Mouse (Mus musculus) adrenal gland, adult (tissue): ENCODE results near the gene Mylip.

ENCODE experiments used
- DNase-seq, 2 experiments: peaks; one replicate each; pipeline ENCODE4 v3.0.0; 2022 to 2023; ENCODE audit warnings: low spot score in 1 of 2; ENCODE audit not compliant: inconsistent age in 2 of 2

Gene Mylip

DNA sequence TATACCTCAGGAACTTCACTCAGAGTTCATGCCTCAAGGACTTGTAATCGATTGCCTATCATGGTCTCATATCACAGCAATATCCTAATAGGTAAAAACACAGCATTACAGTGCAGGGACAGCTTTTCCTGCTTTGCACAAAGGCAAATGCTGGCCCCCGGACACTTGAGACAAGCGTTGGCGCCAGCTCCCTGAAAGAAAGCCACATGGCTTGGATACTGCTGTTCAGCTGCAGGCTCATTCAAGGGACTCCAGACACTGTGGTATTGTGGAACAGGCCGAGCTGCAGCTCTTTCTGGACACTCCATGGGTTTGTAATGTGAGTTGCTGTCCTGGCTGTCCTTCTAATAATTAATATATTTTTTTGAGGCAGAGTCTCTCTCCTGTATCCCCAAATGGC is 34.4 kb downstream of the Mylip start:
- DNase-seq = no peak

DNA sequence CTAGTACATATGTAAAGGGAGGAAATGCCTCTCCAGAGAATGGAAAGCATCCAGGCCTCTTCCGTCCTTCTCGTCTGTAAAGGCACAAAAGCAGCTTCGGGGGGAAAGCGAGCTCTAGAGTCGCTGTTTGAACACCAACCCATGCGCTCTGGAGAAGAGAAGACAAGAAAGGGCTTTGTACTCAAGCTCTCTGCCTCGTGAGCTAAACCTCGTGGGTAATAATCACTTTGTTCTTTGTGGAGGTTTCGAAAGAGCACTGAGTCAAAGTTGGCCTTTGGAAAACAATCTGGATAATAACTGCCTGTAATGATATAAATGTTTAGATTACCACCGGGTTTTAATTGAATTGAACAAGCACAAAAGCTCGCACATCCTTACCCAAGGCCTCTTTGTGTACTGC is 39.7 kb downstream of the Mylip start:
- DNase-seq = no peak

GRCm38 (mm10) chr13:45437134-45437533 is 47.6 kb downstream of the Mylip start:
- DNase-seq = no peak

- DNase-seq = no peak
Observed at GRCm38 (mm10) chr13:45438853-45439252, 49.3 kb downstream of the Mylip start.

DNA sequence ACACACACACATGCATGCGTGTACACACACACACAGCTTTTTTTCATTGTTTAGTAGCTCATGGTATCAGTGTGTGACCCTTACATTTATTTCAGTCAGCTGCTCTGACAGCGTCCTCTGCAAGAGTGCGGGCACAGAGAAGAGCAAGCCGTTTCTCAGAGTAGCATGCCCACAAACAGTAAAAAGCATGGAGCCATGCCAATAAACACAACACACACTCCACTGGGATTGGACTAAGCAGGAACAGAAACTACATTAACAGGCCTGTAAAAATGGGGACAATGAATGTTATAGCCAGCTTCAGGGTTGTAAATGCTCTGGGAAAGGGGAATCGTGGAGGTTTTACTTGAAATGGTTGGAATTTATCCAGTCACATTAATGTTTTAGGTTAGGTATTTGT is 50.7 kb downstream of the Mylip start:
- DNase-seq = no peak

GRCm38 (mm10) chr13:45442451-45442850 is 52.9 kb downstream of the Mylip start:
- peak in 1 of 2 experiments; percentile 65 for DNase-seq

GRCm38 (mm10) chr13:45442918-45443535 is 53.5 kb downstream of the Mylip start:
- peak in 1 of 2 experiments; percentile 45 for DNase-seq

DNA sequence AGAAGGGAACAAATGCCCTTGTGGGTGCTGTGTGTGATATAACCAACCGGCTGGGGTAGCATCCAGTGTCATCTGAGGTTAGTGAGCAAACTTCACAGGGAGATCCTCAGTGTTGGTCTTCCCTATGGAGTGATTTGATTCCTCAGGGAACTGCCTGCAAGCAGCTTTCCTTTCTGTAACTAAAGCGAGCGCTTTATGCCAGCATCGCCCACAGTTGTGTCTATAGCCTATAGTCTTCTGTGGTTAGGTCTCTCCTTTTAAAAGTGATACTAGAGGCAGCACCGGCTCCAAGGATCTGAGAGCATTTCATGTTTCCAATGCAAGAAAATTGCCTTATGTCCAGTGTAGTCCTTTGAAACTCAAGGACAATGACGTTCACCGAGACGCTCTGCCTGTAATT is 54.7 kb downstream of the Mylip start:
- DNase-seq = peak in 1 of 2 experiments; percentile 48

DNA sequence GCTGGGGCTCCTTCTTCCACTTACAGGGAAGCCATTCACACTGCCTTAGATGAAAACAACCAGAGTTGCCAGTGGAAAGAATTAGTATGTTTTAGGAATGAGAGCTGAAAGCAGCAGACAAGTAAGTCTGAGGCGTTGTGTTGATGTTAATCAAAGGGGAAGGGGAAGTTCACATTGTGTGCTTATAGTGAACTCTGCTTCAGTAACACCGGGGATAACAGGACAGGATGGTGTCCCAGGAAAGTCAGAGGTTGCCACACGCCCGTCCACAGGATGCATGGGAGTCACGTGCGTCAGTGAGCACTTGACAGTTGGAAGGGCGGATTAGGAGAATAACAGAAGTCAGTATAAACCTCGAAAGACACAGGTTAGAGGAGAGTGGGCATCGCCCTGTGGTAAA is 55.1 kb downstream of the Mylip start:
- no peak for DNase-seq

DNA sequence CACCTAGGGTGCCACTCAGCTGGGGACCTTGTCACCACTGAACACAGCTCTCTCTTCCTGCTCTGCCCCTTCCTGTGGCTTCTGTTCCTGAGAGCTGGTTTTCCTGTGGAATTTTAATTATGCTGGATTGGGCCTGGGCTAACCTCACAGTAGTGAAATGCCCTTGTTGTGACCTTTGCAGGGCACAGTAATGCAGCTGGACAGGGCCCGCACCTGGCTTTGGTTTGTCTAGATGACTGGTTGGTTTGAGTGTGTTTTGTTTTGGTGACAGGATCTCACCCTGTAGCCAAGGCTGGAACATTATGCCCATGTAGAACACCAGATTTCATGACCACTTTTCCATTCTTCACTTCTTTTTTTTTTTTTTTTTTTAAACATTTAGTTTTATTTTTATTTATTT is 57.1 kb downstream of the Mylip start:
- no peak for DNase-seq

DNA sequence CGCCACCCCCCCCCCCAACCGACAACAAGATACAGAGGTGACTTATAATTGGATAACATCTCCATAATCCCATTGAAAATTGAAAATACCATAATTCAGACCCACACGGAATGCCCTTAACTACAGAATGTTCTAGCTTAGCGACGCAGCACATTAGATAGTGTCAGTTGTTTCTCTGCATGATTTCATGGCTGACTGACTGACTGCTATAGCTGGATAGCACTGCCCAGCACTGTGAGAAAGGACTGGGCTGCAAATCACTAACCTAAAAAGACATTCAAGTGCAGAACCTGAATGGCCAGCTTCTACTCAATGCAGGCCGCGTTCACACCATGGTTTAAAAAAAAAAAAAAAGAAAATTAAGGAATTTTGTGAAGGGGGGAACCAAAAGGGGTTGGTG is 62.9 kb downstream of the Mylip start:
- DNase-seq = no peak

DNA sequence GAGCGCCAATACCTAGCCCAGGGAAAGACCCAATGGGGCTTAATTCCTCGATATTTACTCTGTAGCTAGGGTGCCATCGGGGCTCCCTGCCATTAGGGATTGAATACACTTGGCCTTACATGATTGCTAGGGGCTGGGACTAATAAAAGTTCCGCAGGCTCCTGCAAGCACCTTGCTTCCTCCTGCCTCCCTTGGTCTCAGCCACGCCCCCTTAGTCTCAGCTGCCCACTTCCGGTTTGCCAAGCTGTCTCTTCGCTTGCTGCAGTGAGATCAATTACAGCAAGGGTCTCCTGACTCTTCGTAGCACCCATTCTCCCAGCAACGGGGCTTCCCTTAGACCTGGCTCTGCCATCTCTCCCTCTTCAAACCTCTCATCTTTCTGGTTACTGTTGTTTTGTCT is 63.5 kb downstream of the Mylip start:
- DNase-seq = no peak

DNA sequence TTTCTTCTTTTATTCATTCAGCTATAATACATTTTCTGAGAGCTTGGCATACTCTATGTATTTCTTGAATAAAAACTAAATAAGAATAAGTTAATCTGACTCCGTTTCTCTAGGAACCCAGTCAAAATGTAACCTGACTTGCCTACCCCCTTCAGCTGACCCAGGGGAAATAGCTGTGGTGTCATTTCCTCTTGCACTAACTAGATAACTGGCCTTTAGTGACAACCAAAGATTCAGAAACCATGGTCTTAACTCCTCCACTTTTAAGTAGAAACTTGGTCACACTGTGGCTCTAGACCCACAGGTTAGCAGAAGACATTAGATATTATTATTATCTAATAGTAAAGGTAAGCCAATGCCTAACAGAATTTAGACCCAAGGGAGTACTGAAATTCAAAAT is 64.5 kb downstream of the Mylip start:
- DNase-seq = no peak

DNA sequence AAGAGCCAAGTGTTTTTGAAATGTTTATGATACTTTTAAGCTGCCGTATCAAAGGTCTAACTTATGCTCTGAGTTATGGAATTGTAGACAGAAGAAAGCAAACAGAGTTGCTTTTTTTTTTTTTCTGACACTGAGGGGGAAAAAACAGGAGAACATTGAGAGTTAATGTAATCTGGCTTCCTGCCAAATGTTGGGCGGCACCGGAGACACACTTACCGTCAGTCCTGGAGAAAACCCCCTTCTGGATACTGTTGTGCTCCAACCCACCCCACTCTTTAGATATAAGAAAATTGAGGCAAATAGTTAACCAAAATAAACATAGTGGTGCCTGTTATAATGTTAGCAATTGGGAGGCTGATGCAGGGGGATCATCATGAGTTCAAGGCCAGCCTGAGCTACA is 65.1 kb downstream of the Mylip start:
- DNase-seq = no peak

GRCm38 (mm10) chr13:45455108-45455861 is 65.7 kb downstream of the Mylip start:
- peak; percentile 37 to 81 for DNase-seq

DNA sequence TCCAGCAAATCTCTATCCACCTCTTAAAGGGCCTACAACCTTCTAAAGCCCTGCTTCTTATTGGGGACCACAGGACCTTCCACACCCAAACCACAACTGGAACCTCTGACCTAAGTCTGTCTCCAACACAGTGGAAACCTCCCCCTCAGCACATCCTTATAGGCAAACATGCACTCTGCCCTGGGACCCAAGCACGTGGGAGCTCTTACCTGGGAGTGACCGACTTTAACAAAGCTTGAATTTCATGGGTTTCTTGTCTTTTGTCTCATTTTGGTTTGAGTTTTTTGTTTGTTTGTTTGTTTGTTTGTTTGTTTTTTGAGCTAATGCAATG is 66.3 kb downstream of the Mylip start:
- DNase-seq = no peak

- no peak for DNase-seq
Observed at GRCm38 (mm10) chr13:45457459-45457858, 67.9 kb downstream of the Mylip start.

- DNase-seq = no peak
Observed at GRCm38 (mm10) chr13:45460177-45460576, 70.6 kb downstream of the Mylip start.

- no peak for DNase-seq
Observed at GRCm38 (mm10) chr13:45461370-45461958, 71.9 kb downstream of the Mylip start.
